Mouse (Mus musculus) midbrain, embryonic 11.5 days (tissue): ENCODE measurements around the gene Fndc3b. TPM values are rescaled to one million over a fixed set of nuclear protein-coding genes. Genes with fewer than 3 reads are reported as not detected.

Experiments used
- ATAC-seq: fragments of 200-750 bp; cut with Nextera tagmentation; 2 replicates; pipeline ENCODE4 v1.8.0; 2017; ENCODE audit warnings: moderate TSS enrichment, moderate library complexity; ENCODE audit not compliant: low FRiP score
- DNase-seq: peaks from one replicate; pipeline ENCODE4 v3.0.0; 2015; ENCODE audit warnings: low spot score; ENCODE audit errors: missing footprints
- H3K27ac ChIP-seq: fragments of 300-500 bp; sonication (generic); 2 replicates; pipeline ENCODE4 v1.5.1; 2014; ENCODE audit warnings: low read depth, low read length
- H3K27me3 ChIP-seq: fragments of 300-500 bp; sonication (generic); 2 replicates; pipeline ENCODE4 v1.6.1; 2014; ENCODE audit warnings: mild to moderate bottlenecking, low read length, moderate library complexity, mixed read lengths; ENCODE audit not compliant: control insufficient read depth, insufficient read depth
- H3K36me3 ChIP-seq: fragments of 300-500 bp; sonication (generic); 2 replicates; pipeline ENCODE4 v1.6.1; 2014; ENCODE audit warnings: mild to moderate bottlenecking, low read length, moderate library complexity, mixed read lengths; ENCODE audit not compliant: control insufficient read depth, insufficient read depth
- H3K4me1 ChIP-seq: fragments of 300-500 bp; sonication (generic); 2 replicates; pipeline ENCODE4 v1.6.1; 2014; ENCODE audit warnings: low read length; ENCODE audit not compliant: control insufficient read depth, insufficient read depth
- H3K4me2 ChIP-seq: fragments of 300-500 bp; sonication (generic); 2 replicates; pipeline ENCODE4 v1.6.1; 2014; ENCODE audit warnings: mild to moderate bottlenecking, moderate library complexity
- H3K4me3 ChIP-seq: fragments of 300-500 bp; sonication (generic); 2 replicates; pipeline ENCODE4 v1.5.1; 2014; ENCODE audit warnings: low read depth, low read length
- H3K9ac ChIP-seq: fragments of 300-500 bp; sonication (generic); 2 replicates; pipeline ENCODE4 v1.6.1; 2014; ENCODE audit warnings: low read length
- H3K9me3 ChIP-seq: fragments of 300-500 bp; sonication (generic); 2 replicates; pipeline ENCODE4 v1.6.1; 2016; ENCODE audit warnings: low read length; ENCODE audit not compliant: control insufficient read depth
- WGBS: fragments of 180-500 bp; shearing (Covaris S2); extraction: QIAGEN DNeasy Blood & Tissue Kit; methylation state at CpG from one replicate; pipeline ENCODE4 v1.1.7; 2014; 5-methylcytosine and 5-hydroxymethylcytosine counted together
- polyA plus RNA-seq: library from polyadenylated mRNA; unstranded; fragments of >200 nt; fragmentation: Nextera tagmentation; extraction: Ambion mirVana; gene quantifications from 2 replicates; pipeline ENCODE4 v1.2.1, GENCODE M21; 2014

Gene Fndc3b
- polyA plus RNA-seq, 1 experiment from 2014 or later = 10.1 TPM

- no peaks in the 10 kb centered on the region for H3K36me3 ChIP-seq
- no peaks in the 10 kb centered on the region for H3K27me3 ChIP-seq
- ATAC-seq (no peak), DNase-seq (peak; percentile 82)
- no peak overlapping the region for H3K4me3 ChIP-seq
- WGBS = 84% methylated on average over 10 of the region's 10 CpGs
- no peaks in the 10 kb centered on the region for H3K4me1 ChIP-seq
- H3K9ac ChIP-seq = no peak overlapping the region
- H3K4me2 ChIP-seq = no peak overlapping the region
- H3K27ac ChIP-seq = no peak overlapping the region
- H3K9me3 ChIP-seq = no peaks in the 10 kb centered on the region
These were observed 199.3 kb downstream of the Fndc3b start for GRCm38 (mm10) chr3:27511765-27512164.

- ATAC-seq = no peak
- Histone ChIP-seq H3K27me3 (no peaks in the 10 kb centered on the region), H3K9me3 (no peaks in the 10 kb centered on the region), H3K36me3 (no peaks in the 10 kb centered on the region), H3K4me2 (no peak overlapping the region), H3K4me3 (no peak overlapping the region), H3K9ac (no peak overlapping the region), H3K4me1 (no peaks in the 10 kb centered on the region), H3K27ac (no peak overlapping the region)
- no peak for DNase-seq
- 91% methylated on average over 3 of the region's 3 CpGs for WGBS
These were observed 204.2 kb downstream of the Fndc3b start for GRCm38 (mm10) chr3:27506886-27507285.

GRCm38 (mm10) chr3:27505582-27505981 is 205.5 kb downstream of the Fndc3b start:
- 88% methylated on average over 3 of the region's 3 CpGs for WGBS
- Histone ChIP-seq H3K27ac (no peak overlapping the region), H3K4me1 (no peaks in the 10 kb centered on the region), H3K36me3 (no peaks in the 10 kb centered on the region), H3K4me2 (no peak overlapping the region), H3K9me3 (no peaks in the 10 kb centered on the region), H3K4me3 (no peak overlapping the region), H3K9ac (no peak overlapping the region), H3K27me3 (no peaks in the 10 kb centered on the region)
- ATAC-seq = no peak
- DNase-seq = no peak

- DNase-seq (peak; percentile 14), ATAC-seq (no peak)
- Histone ChIP-seq H3K9ac (no peak overlapping the region), H3K36me3 (no peaks in the 10 kb centered on the region), H3K4me2 (no peak overlapping the region), H3K4me3 (no peak overlapping the region), H3K27ac (no peak overlapping the region), H3K4me1 (no peaks in the 10 kb centered on the region), H3K9me3 (no peaks in the 10 kb centered on the region), H3K27me3 (no peaks in the 10 kb centered on the region)
- 90% methylated on average over 7 of the region's 7 CpGs for WGBS
These were observed 207.6 kb downstream of the Fndc3b start for GRCm38 (mm10) chr3:27503279-27504038.

GRCm38 (mm10) chr3:27495296-27496073 is 215.6 kb downstream of the Fndc3b start:
- Histone ChIP-seq H3K27me3 (no peaks in the 10 kb centered on the region), H3K4me2 (no peak overlapping the region), H3K27ac (no peak overlapping the region), H3K4me3 (no peak overlapping the region), H3K9ac (no peak overlapping the region), H3K4me1 (peaks cover 2% of the 10 kb centered on the region; the same call in 1 of the 2 replicates), H3K9me3 (no peaks in the 10 kb centered on the region), H3K36me3 (no peaks in the 10 kb centered on the region; the same call in 1 of the 2 replicates)
- ATAC-seq (peak; percentile 65; the same call in 1 of the 2 replicates), DNase-seq (peak; percentile 88)
- WGBS = 41% methylated on average over 14 of the region's 14 CpGs

- WGBS = 67% methylated on average over 6 of the region's 6 CpGs
These were observed 216.4 kb downstream of the Fndc3b start for GRCm38 (mm10) chr3:27494698-27495097.

GRCm38 (mm10) chr3:27494066-27494465 is 217.0 kb downstream of the Fndc3b start:
- Histone ChIP-seq H3K4me1 (peaks cover 2% of the 10 kb centered on the region; the same call in 1 of the 2 replicates), H3K4me2 (no peak overlapping the region), H3K9me3 (no peaks in the 10 kb centered on the region), H3K27ac (no peak overlapping the region), H3K27me3 (no peaks in the 10 kb centered on the region), H3K9ac (no peak overlapping the region), H3K36me3 (no peaks in the 10 kb centered on the region; the same call in 1 of the 2 replicates), H3K4me3 (no peak overlapping the region)
- 93% methylated on average over 8 of the region's 8 CpGs for WGBS
- no peak for ATAC-seq
- DNase-seq = no peak

More at GRCm38 (mm10) chr3:27494698-27495097, 216.4 kb downstream of the Fndc3b start:
- H3K27me3 ChIP-seq = no peaks in the 10 kb centered on the region
- H3K4me2 ChIP-seq = no peak overlapping the region
- no peaks in the 10 kb centered on the region for H3K9me3 ChIP-seq
- no peaks in the 10 kb centered on the region; the same call in 1 of the 2 replicates for H3K36me3 ChIP-seq
- DNase-seq (no peak), ATAC-seq (no peak)
- H3K4me3 ChIP-seq = no peak overlapping the region
- H3K27ac ChIP-seq = no peak overlapping the region
- H3K4me1 ChIP-seq = peaks cover 2% of the 10 kb centered on the region; the same call in 1 of the 2 replicates
- no peak overlapping the region for H3K9ac ChIP-seq

GRCm38 (mm10) chr3:27491821-27492220 is 219.3 kb downstream of the Fndc3b start:
- Histone ChIP-seq H3K4me2 (no peak overlapping the region), H3K4me3 (no peak overlapping the region), H3K9me3 (no peaks in the 10 kb centered on the region), H3K27me3 (no peaks in the 10 kb centered on the region), H3K27ac (no peak overlapping the region), H3K36me3 (no peaks in the 10 kb centered on the region; the same call in none of the 2 replicates), H3K4me1 (peaks cover 2% of the 10 kb centered on the region; the same call in 1 of the 2 replicates), H3K9ac (no peak overlapping the region)
- ATAC-seq (no peak), DNase-seq (peak; percentile 12)
- WGBS = 87% methylated on average over 6 of the region's 6 CpGs

GRCm38 (mm10) chr3:27491367-27491766 is 219.7 kb downstream of the Fndc3b start:
- no peaks in the 10 kb centered on the region for H3K9me3 ChIP-seq
- H3K27me3 ChIP-seq = no peaks in the 10 kb centered on the region
- no peak overlapping the region for H3K4me2 ChIP-seq
- ATAC-seq (no peak), DNase-seq (peak; percentile 39)
- peaks cover 2% of the 10 kb centered on the region; the same call in 1 of the 2 replicates for H3K4me1 ChIP-seq
- H3K9ac ChIP-seq = no peak overlapping the region
- no peak overlapping the region for H3K27ac ChIP-seq
- no peaks in the 10 kb centered on the region; the same call in none of the 2 replicates for H3K36me3 ChIP-seq
- no peak overlapping the region for H3K4me3 ChIP-seq
- WGBS = 96% methylated on average over 8 of the region's 8 CpGs
